Mouse (Mus musculus) stomach, embryonic 14.5 days (tissue): ENCODE results near the gene Hpcal1. TPM values are rescaled to one million over a fixed set of nuclear protein-coding genes. Genes with fewer than 3 reads are reported as not detected.

ENCODE experiments used
- ATAC-seq: fragments of 200-750 bp; cut with Nextera tagmentation; 2 replicates; pipeline ENCODE4 v1.8.0; 2017; ENCODE audit warnings: low read depth, moderate TSS enrichment; ENCODE audit not compliant: insufficient number of reproducible peaks, insufficient read depth, low FRiP score
- H3K27ac ChIP-seq: fragments of 300-500 bp; sonication (generic); 2 replicates; pipeline ENCODE4 v1.5.1; 2014; ENCODE audit warnings: mild to moderate bottlenecking, low read length, moderate library complexity, mixed read lengths
- H3K27me3 ChIP-seq: fragments of 300-500 bp; sonication (generic); 2 replicates; pipeline ENCODE4 v1.6.1; 2014; ENCODE audit warnings: low read length, control low read depth, mixed read lengths; ENCODE audit not compliant: control insufficient read depth, insufficient read depth
- H3K36me3 ChIP-seq: fragments of 300-500 bp; sonication (generic); 2 replicates; pipeline ENCODE4 v1.6.1; 2014; ENCODE audit warnings: mild to moderate bottlenecking, control low read depth, low read length, moderate library complexity, mixed read lengths; ENCODE audit not compliant: control insufficient read depth, insufficient read depth
- H3K4me1 ChIP-seq: fragments of 300-500 bp; sonication (generic); 2 replicates; pipeline ENCODE4 v1.6.1; 2014; ENCODE audit warnings: low read length, control low read depth, mixed read lengths; ENCODE audit not compliant: control insufficient read depth, insufficient read depth
- H3K4me2 ChIP-seq: fragments of 300-500 bp; sonication (generic); replicated peaks from 2 replicates; pipeline ENCODE4 v1.6.1; 2014; ENCODE audit warnings: low read depth, low read length, control low read depth
- H3K4me3 ChIP-seq: fragments of 300-500 bp; sonication (generic); 2 replicates; pipeline ENCODE4 v1.5.1; 2014; ENCODE audit warnings: low read depth, low read length, control low read depth
- H3K9ac ChIP-seq: fragments of 300-500 bp; sonication (generic); replicated peaks from 2 replicates; pipeline ENCODE4 v1.6.1; 2014; ENCODE audit warnings: low read depth, mild to moderate bottlenecking, control low read depth, low read length, moderate library complexity, mixed read lengths
- H3K9me3 ChIP-seq: fragments of 300-500 bp; sonication (generic); 2 replicates; pipeline ENCODE4 v1.6.1; 2016; ENCODE audit warnings: low read depth, low read length, control low read depth; ENCODE audit not compliant: control insufficient read depth
- WGBS: fragments of 180-500 bp; shearing (Covaris S2); extraction: QIAGEN DNeasy Blood & Tissue Kit; methylation state at CpG from one replicate; pipeline ENCODE4 v1.1.7; 2014; 5-methylcytosine and 5-hydroxymethylcytosine counted together
- polyA plus RNA-seq: library from polyadenylated mRNA; unstranded; fragments of >200 nt; fragmentation: Nextera tagmentation; extraction: Ambion mirVana; gene quantifications from 2 replicates; pipeline ENCODE4 v1.2.1, GENCODE M21; 2014

The Hpcal1 gene
- polyA plus RNA-seq, 1 experiment from 2014 or later: 55.3 TPM

DNA sequence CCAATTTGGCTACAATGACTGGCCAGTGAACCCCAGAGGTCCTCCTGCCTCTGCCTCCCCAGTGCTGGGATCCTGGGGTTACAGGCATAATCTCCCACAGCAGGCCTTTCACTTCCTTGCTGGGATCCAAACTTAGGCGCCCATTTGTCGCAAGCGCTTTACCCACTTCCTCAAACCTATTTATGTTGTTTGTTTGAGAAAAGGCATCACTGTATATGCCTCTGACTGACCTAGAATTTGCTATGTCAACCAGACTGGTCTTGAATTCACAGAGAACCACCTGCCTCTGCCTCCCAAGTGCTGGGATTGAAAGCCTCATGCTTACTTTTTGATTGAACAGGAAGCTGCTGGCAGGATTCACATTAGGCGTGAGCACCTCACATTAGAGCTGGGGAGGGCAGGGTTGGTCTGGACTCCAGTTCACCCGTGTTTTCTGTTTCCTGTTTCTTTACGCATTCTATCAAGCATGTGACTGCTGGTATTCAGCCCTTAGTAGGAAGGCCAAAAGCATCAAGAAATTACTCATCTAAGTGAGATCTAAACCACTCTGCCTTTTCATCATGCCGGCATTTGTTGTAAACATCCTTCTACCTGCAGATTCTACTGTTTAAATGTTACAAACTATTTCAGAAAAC is 33.0 kb upstream of the Hpcal1 start:
- Histone ChIP-seq H3K9me3 (no peaks in the 10 kb centered on the region), H3K27me3 (no peaks in the 10 kb centered on the region), H3K36me3 (no peaks in the 10 kb centered on the region), H3K9ac (no peak overlapping the region), H3K4me2 (no peak overlapping the region), H3K27ac (no peak overlapping the region), H3K4me3 (no peak overlapping the region), H3K4me1 (no peaks in the 10 kb centered on the region)
- 79% methylated on average over 7 of the region's 7 CpGs for WGBS
- no peak for ATAC-seq

DNA sequence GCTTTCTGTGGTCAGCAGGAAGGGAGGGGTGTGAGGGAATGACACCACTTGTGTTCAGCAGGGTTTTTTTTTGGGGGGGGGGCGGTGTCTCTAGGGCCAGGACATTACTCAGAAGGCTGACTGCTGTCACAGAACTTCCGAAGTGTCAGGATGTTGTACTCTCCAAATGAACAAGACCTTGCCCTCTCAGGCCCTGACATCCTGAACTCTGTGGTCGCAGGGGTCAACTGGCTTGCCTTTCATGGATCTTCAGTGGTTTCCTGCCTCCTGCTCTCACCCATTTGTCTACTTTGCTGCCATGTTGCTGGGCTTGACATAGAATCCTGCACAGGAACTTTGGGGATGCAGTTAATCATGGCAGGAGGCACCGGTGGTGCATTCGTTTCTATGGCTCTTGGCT is 32.1 kb upstream of the Hpcal1 start:
- ATAC-seq: no peak
- no peak overlapping the region for H3K9ac ChIP-seq
- H3K4me2 ChIP-seq: no peak overlapping the region
- H3K4me1 ChIP-seq: no peaks in the 10 kb centered on the region
- no peaks in the 10 kb centered on the region for H3K27me3 ChIP-seq
- H3K4me3 ChIP-seq: no peak overlapping the region
- no peak overlapping the region for H3K27ac ChIP-seq
- no peaks in the 10 kb centered on the region for H3K36me3 ChIP-seq
- 58% methylated on average over 5 of the region's 5 CpGs for WGBS
- no peaks in the 10 kb centered on the region for H3K9me3 ChIP-seq

DNA sequence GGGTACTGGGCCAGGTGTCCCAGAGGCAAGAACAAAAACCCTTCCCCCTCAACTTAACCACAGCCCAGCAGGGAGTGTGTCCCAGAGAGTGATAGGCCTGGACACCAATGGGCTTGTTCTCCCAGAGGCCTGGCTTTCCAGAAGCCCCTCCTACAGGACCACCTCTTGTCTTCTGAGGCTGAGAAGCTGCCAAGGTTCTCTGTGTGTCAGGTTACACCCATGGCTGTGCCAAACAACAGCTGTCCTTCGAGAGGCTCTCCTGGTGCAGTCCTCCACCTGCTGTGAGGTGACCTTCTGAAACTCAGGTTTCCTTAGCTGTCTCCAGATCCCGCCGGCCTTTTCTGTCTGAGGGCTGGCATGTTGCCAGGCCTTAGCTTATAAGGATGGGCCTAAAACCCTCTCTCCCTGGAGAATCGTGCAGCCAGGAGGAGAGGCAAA is 29.2 kb upstream of the Hpcal1 start:
- Histone ChIP-seq H3K27me3 (no peaks in the 10 kb centered on the region), H3K9ac (no peak overlapping the region), H3K4me3 (no peak overlapping the region), H3K27ac (no peak overlapping the region), H3K4me1 (no peaks in the 10 kb centered on the region), H3K4me2 (no peak overlapping the region), H3K9me3 (no peaks in the 10 kb centered on the region), H3K36me3 (no peaks in the 10 kb centered on the region)
- WGBS: 6% methylated on average over 4 of the region's 4 CpGs
- peak; percentile 67 for ATAC-seq

DNA sequence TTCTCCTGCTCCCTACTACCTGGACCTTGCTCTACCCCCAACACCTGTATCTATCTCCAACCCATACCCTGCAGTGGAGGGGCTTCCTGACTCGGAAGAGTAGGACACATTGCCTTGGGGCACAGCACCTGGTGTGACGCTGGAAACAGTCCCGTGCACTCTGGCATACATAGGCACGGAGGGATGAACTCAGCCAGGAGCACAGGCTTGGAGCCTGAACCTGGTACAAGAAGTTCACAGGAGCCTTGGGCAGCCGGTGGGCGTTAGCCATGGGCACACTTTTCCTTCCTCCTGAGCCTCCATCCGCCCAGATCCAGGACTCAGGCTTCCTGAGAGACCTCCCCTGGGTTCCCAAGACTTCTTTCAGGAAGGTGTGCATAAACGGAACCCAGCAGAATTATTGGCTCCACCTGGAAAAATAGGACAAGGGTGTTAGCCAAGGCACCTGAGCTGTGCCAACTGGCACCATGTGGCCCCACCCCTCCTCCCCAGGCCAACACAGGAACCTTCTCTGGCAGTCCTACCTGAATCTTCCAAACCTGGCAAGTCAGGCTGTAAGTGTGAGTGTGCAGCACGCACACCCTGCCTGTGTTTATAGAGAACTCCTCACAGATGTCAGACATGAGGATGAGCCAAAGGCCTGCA is 26.5 kb upstream of the Hpcal1 start:
- Histone ChIP-seq H3K4me1 (no peaks in the 10 kb centered on the region), H3K27ac (no peak overlapping the region), H3K36me3 (no peaks in the 10 kb centered on the region), H3K27me3 (no peaks in the 10 kb centered on the region), H3K9me3 (no peaks in the 10 kb centered on the region), H3K4me3 (no peak overlapping the region), H3K9ac (no peak overlapping the region), H3K4me2 (no peak overlapping the region)
- ATAC-seq: no peak
- 80% methylated on average over 9 of the region's 9 CpGs for WGBS

DNA sequence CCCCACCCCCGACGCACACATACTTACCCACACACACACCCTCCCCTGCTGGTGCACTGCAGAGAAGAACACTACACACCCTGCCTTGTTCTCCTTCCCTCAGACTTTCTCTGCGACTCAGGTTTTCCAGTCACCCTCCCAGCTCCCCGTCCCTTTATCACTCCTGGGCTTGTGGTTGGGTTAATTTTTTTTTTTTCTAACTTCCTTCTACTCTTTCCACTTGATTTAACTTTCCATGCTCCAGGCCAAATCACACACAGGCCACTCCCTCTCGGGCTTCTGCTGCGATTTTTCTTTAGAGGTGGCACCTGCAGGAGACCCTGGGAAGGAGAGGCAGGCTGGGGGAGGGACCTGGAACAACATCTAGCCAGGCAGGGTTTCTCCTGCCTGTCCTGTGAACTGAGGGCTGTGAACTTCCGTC is 24.7 kb upstream of the Hpcal1 start:
- peak; percentile 60 for ATAC-seq

DNA sequence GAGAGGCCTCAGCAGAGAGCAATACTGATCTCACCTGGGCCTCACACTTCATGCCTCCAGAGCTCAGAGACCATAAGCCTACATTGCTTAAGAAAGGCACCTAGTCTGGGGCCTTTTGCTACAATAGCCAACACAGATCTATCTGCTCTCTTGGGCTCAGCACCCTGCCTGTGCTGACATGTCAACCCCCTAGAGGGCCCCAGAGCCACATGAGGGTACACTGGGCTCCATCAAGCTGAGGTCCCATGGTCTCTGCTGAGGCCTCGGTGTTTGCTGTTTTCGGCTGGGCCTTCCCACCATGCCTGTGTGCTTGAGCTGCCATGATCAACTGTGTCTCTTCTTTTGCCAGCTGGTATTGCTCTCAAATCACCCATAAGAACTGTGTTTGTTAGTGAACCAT is 24.0 kb upstream of the Hpcal1 start:
- no peak for ATAC-seq
- no peaks in the 10 kb centered on the region for H3K9me3 ChIP-seq
- H3K4me2 ChIP-seq: no peak overlapping the region
- no peak overlapping the region for H3K4me3 ChIP-seq
- H3K4me1 ChIP-seq: no peaks in the 10 kb centered on the region
- H3K27ac ChIP-seq: peak overlapping the region; percentile 58; the same call in 1 of the 2 replicates
- no peaks in the 10 kb centered on the region for H3K36me3 ChIP-seq
- no peak overlapping the region for H3K9ac ChIP-seq
- 70% methylated on average over 2 of the region's 2 CpGs for WGBS
- H3K27me3 ChIP-seq: no peaks in the 10 kb centered on the region

More for the DNA sequence above, 24.7 kb upstream of the Hpcal1 start:
- H3K4me2 ChIP-seq: no peak overlapping the region
- H3K27ac ChIP-seq: peak overlapping the region; percentile 58; the same call in 1 of the 2 replicates
- H3K4me3 ChIP-seq: no peak overlapping the region
- no peaks in the 10 kb centered on the region for H3K4me1 ChIP-seq
- H3K27me3 ChIP-seq: no peaks in the 10 kb centered on the region
- WGBS: 47% methylated on average over 7 of the region's 7 CpGs
- no peak overlapping the region for H3K9ac ChIP-seq
- no peaks in the 10 kb centered on the region for H3K9me3 ChIP-seq
- H3K36me3 ChIP-seq: no peaks in the 10 kb centered on the region

DNA sequence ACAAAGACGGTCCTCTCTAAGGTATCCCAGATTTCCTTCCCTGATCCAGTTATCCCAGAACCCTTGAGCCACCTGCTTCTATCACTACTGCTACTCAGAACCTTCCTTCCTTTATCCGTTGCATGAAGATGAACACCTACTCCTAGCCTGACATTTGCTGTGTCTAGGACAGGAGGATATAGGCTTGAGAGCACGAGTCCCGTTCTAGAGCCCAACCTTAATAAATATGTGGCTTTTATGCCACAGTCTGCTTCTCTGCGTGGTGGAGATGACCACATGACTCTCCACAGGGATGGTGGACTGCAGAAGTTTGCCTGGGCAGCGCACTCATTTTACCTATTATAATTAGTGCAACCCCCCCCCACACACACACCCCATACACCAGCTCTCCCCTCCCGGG is 16.9 kb upstream of the Hpcal1 start:
- WGBS: 44% methylated on average over 7 of the region's 7 CpGs

DNA sequence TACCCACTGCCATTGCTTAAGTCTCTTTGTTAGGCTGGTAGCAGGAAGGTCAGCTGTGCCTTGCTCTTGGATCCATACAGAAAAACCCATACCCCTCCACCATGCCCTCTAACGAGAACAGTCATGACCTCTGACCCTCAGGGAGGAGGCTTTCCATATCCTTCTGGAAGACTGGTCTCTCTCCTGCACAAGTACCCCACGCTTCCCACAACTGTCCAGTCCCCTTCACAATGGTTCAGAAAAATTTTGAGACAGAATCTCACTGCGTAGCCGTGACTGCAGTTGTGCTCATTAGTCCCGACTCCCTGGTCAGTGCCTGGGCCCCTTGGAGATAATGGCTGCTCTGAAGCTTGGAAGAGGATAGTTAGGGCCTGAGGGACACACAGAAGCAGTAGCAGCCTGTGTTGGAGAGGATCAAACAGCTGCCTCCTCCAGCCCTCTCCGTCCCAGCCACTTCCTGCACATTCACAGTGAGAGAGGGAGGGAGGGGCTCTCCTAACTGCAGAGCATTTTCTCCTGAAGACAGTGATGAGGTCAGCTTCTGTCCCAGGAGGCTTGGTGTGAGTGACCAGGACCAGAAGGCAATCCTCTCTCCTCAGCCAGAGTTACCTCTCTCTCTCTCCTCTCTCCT is 16.4 kb upstream of the Hpcal1 start:
- H3K4me2 ChIP-seq: no peak overlapping the region
- H3K27me3 ChIP-seq: no peaks in the 10 kb centered on the region
- no peaks in the 10 kb centered on the region for H3K9me3 ChIP-seq
- H3K36me3 ChIP-seq: no peaks in the 10 kb centered on the region
- H3K27ac ChIP-seq: no peak overlapping the region
- ATAC-seq: no peak
- H3K4me1 ChIP-seq: no peaks in the 10 kb centered on the region
- no peak overlapping the region for H3K9ac ChIP-seq
- WGBS: 55% methylated on average over 6 of the region's 6 CpGs
- H3K4me3 ChIP-seq: no peak overlapping the region

More for the DNA sequence above, 16.9 kb upstream of the Hpcal1 start:
- no peak overlapping the region for H3K27ac ChIP-seq
- no peak overlapping the region for H3K9ac ChIP-seq
- H3K4me2 ChIP-seq: no peak overlapping the region
- ATAC-seq: peak; percentile 33; the same call in 1 of the 2 replicates
- H3K4me1 ChIP-seq: no peaks in the 10 kb centered on the region
- H3K27me3 ChIP-seq: no peaks in the 10 kb centered on the region
- no peaks in the 10 kb centered on the region for H3K9me3 ChIP-seq
- no peak overlapping the region for H3K4me3 ChIP-seq
- H3K36me3 ChIP-seq: no peaks in the 10 kb centered on the region
